Mouse (Mus musculus) heart, adult 2 months (tissue): Measurements from ENCODE around the gene Shc1.

Experiments
- CTCF ChIP-seq: fragments of 200-600 bp; IDR thresholded peaks from 2 replicates; pipeline ENCODE4 v1.8.1; 2022; ENCODE audit warnings: antibody characterized with exemption, mild to moderate bottlenecking, moderate library complexity
- POLR2A ChIP-seq: fragments of 200-500 bp; IDR thresholded peaks from 2 replicates; pipeline ENCODE4 v1.6.1; 2011; ENCODE audit warnings: mild to moderate bottlenecking, low read depth, low read length, control low read depth; ENCODE audit not compliant: insufficient read depth

DNA sequence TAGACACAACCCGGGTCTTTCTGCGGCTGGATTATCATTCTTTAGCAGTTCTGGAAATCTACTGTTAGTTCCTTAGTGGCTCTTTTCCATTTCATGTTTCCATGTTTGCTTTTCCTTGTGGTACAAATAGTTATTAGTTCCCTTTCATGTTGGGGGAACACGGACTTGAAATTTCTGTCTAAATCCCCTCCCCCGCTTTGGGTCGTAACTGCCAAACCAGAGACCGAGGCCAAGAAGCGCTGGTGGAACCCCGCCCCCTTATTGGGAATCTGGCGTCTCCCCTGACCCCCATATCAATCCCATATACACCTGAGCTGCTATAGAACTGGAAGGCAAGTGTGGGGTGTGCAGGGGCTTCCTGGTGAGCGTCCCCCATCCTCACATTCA lies 22.8 kb upstream of the Shc1 start:
- TF ChIP-seq POLR2A (no peak), CTCF (no peak)
